Mouse (Mus musculus) right cerebral cortex, postnatal 25 days (tissue): Measurements from ENCODE around the gene Gm36210.
A peak's percentile ranks its signal among the peaks of the same experiment; 100 is the strongest.
"Not testable (repeated sequence)": the region's sequence is repeated elsewhere in the genome, so short reads cannot be mapped to it uniquely, and the experiment has no call there.

Experiments used
- DNase-seq: peaks from one replicate; pipeline ENCODE4 v3.0.0; 2022

Gm36210 gene

GRCm38 (mm10) chr7:4922931-4923565 is 16.7 kb upstream of the Gm36210 start:
- peak; percentile 70 for DNase-seq

- peak; percentile 86 for DNase-seq
Observed at GRCm38 (mm10) chr7:4922508-4922907, 16.2 kb upstream of the Gm36210 start.

- DNase-seq = no peak
Observed at GRCm38 (mm10) chr7:4921824-4922482, 15.6 kb upstream of the Gm36210 start, which contains the start of gene Nat14. Gene Nat14, plus strand, starts transcription at chr7:4922028.

GRCm38 (mm10) chr7:4920976-4921823 is 14.9 kb upstream of the Gm36210 start:
- no peak for DNase-seq

GRCm38 (mm10) chr7:4920496-4920895 is 14.2 kb upstream of the Gm36210 start:
- no peak for DNase-seq

- no peak for DNase-seq
Observed at GRCm38 (mm10) chr7:4919971-4920370, 13.7 kb upstream of the Gm36210 start.

- DNase-seq = no peak
Observed at GRCm38 (mm10) chr7:4919096-4919495, 12.8 kb upstream of the Gm36210 start.

- no peak for DNase-seq
Observed at GRCm38 (mm10) chr7:4918681-4919080, 12.4 kb upstream of the Gm36210 start.

GRCm38 (mm10) chr7:4917494-4917893 is 11.2 kb upstream of the Gm36210 start:
- no peak for DNase-seq

- no peak for DNase-seq
Observed at GRCm38 (mm10) chr7:4915669-4916416, 9.5 kb upstream of the Gm36210 start.

- peak; percentile 96 for DNase-seq
Observed at GRCm38 (mm10) chr7:4915007-4915665, 8.8 kb upstream of the Gm36210 start, which contains the start of gene Zfp628. Gene Zfp628, plus strand, starts transcription at chr7:4915217.

GRCm38 (mm10) chr7:4912248-4912647 is 5.9 kb upstream of the Gm36210 start:
- DNase-seq = no peak

- no peak for DNase-seq
Observed at GRCm38 (mm10) chr7:4911561-4911960, 5.2 kb upstream of the Gm36210 start.

GRCm38 (mm10) chr7:4902404-4902803 is 3.9 kb downstream of the Gm36210 start:
- no peak for DNase-seq

GRCm38 (mm10) chr7:4901171-4901570 is 5.1 kb downstream of the Gm36210 start:
- no peak for DNase-seq

- no peak for DNase-seq
Observed at GRCm38 (mm10) chr7:4900523-4900851, 5.8 kb downstream of the Gm36210 start.

- DNase-seq = no peak
Observed at GRCm38 (mm10) chr7:4899649-4900522, 6.4 kb downstream of the Gm36210 start.

GRCm38 (mm10) chr7:4898851-4899648 is 7.3 kb downstream of the Gm36210 start:
- no peak for DNase-seq

- DNase-seq = no peak
Observed at GRCm38 (mm10) chr7:4895186-4895585, 11.1 kb downstream of the Gm36210 start.

- no peak for DNase-seq
Observed at GRCm38 (mm10) chr7:4886680-4887079, 19.6 kb downstream of the Gm36210 start.

GRCm38 (mm10) chr7:4879036-4879435 is 27.3 kb downstream of the Gm36210 start:
- not testable (repeated sequence) for DNase-seq
